Mouse (Mus musculus) spleen, adult 2 months (tissue): ENCODE results near the gene Gm20388.

Source experiments
- CTCF ChIP-seq: fragments of 200-500 bp; IDR thresholded peaks from 2 replicates; pipeline ENCODE4 v1.5.1; 2011; ENCODE audit warnings: mild to moderate bottlenecking, inconsistent platforms; ENCODE audit not compliant: insufficient read depth, insufficient read length, insufficient replicate concordance; ENCODE audit errors: extremely low read depth
- POLR2A ChIP-seq: fragments of 200-500 bp; IDR thresholded peaks from 2 replicates; pipeline ENCODE4 v1.6.1; 2011; ENCODE audit warnings: low read depth, low read length, inconsistent platforms

- TF ChIP-seq CTCF, result no peak
- no peak for TF ChIP-seq POLR2A
These were observed 3910.1 kb downstream of the Gm20388 start for GRCm38 (mm10) chr8:123820780-123821179.
